Mouse (Mus musculus): Measurements from ENCODE around the gene Stap2.

- TF ChIP-seq CTCF (IDR thresholded peaks at IDR 0.05; ENCODE audit: low read depth, low read length) = no peak
- no peak for TF ChIP-seq EP300 (IDR thresholded peaks at IDR 0.05; ENCODE audit: insufficient read depth, low read depth, low read length)
Observed at GRCm38 (mm10) chr17:56015293-56015692, 9.9 kb upstream of the Stap2 start.

Data from ES-Bruce4 (cell line).